Mouse (Mus musculus) frontal cortex, postnatal 10 days (tissue): ENCODE measurements around the gene Paxbp1.

Experiments used
- DNase-seq, 2 experiments: peaks; one replicate each; pipeline ENCODE4 v3.0.0; 2022; ENCODE audit warnings: low spot score in 2 of 2, mixed read lengths in 1 of 2

The Paxbp1 gene

GRCm38 (mm10) chr16:91055150-91055549 is 10.8 kb upstream of the Paxbp1 start:
- DNase-seq, result no peak

GRCm38 (mm10) chr16:91053599-91053998 is 9.3 kb upstream of the Paxbp1 start:
- DNase-seq, result no peak

- peak; percentile 14 to 30 for DNase-seq
These were observed 1.2 kb upstream of the Paxbp1 start for GRCm38 (mm10) chr16:91045511-91045910.

GRCm38 (mm10) chr16:91043461-91044248 is 688 bp downstream of the Paxbp1 start:
- peak; percentile 48 to 56 for DNase-seq

- no peak for DNase-seq
These were observed 1.7 kb downstream of the Paxbp1 start for GRCm38 (mm10) chr16:91042640-91043039.

- no peak for DNase-seq
These were observed 8.5 kb downstream of the Paxbp1 start for GRCm38 (mm10) chr16:91035866-91036265.

- no peak for DNase-seq
These were observed 13.6 kb downstream of the Paxbp1 start for GRCm38 (mm10) chr16:91030751-91031150.

GRCm38 (mm10) chr16:91029901-91030300 is 14.4 kb downstream of the Paxbp1 start:
- no peak for DNase-seq

GRCm38 (mm10) chr16:91029161-91029743 is 15.1 kb downstream of the Paxbp1 start:
- DNase-seq, result no peak

- DNase-seq, result no peak
These were observed 18.1 kb downstream of the Paxbp1 start for GRCm38 (mm10) chr16:91026290-91026689.

GRCm38 (mm10) chr16:91023384-91023783 is 21.0 kb downstream of the Paxbp1 start:
- no peak for DNase-seq

GRCm38 (mm10) chr16:91020842-91021483 is 23.4 kb downstream of the Paxbp1 start:
- no peak for DNase-seq

- no peak for DNase-seq
These were observed 24.9 kb downstream of the Paxbp1 start for GRCm38 (mm10) chr16:91019476-91019875.

GRCm38 (mm10) chr16:91015761-91016160 is 28.6 kb downstream of the Paxbp1 start:
- no peak for DNase-seq

- DNase-seq, result no peak
These were observed 32.5 kb downstream of the Paxbp1 start for GRCm38 (mm10) chr16:91011847-91012246.

- DNase-seq, result peak; percentile 89 to 91
These were observed 33.2 kb downstream of the Paxbp1 start, which contains the start of gene Synj1 for GRCm38 (mm10) chr16:91011021-91011683. Synj1 (minus strand) TSS chr16:91011308.

- DNase-seq, result no peak
These were observed 33.7 kb downstream of the Paxbp1 start for GRCm38 (mm10) chr16:91010581-91011020.

- no peak for DNase-seq
These were observed 34.3 kb downstream of the Paxbp1 start for GRCm38 (mm10) chr16:91009942-91010529.

- DNase-seq, result no peak
These were observed 39.3 kb downstream of the Paxbp1 start for GRCm38 (mm10) chr16:91004915-91005538.

- no peak for DNase-seq
These were observed 43.2 kb downstream of the Paxbp1 start for GRCm38 (mm10) chr16:91001098-91001497.

- DNase-seq, result no peak
These were observed 44.5 kb downstream of the Paxbp1 start for GRCm38 (mm10) chr16:90999827-91000226.
